Mouse (Mus musculus) intestine, embryonic 14.5 days (tissue): Measurements from ENCODE around the gene Agbl4. TPM values are rescaled to one million over a fixed set of nuclear protein-coding genes. Genes with fewer than 3 reads are reported as not detected.
"Not testable (repeated sequence)": the region's sequence is repeated elsewhere in the genome, so short reads cannot be mapped to it uniquely, and the experiment has no call there.

Experiments
- ATAC-seq: fragments of 200-750 bp; cut with Nextera tagmentation; replicated peaks from 2 replicates; pipeline ENCODE4 v1.8.0; 2017; ENCODE audit warnings: low read depth, moderate number of reproducible peaks, moderate TSS enrichment, moderate library complexity; ENCODE audit not compliant: low FRiP score, low TSS enrichment
- DNase-seq: peaks from one replicate; pipeline ENCODE4 v3.0.0-alpha.2; 2018; ENCODE audit warnings: low spot score
- H3K27ac ChIP-seq: fragments of 300-500 bp; sonication (generic); 2 replicates; pipeline ENCODE4 v1.5.1; 2014; ENCODE audit warnings: low read depth, mild to moderate bottlenecking, control low read depth
- H3K27me3 ChIP-seq: fragments of 300-500 bp; sonication (generic); replicated peaks from 2 replicates; pipeline ENCODE4 v1.6.1; 2014; ENCODE audit warnings: low read length, control low read depth; ENCODE audit not compliant: control insufficient read depth, insufficient read depth
- H3K36me3 ChIP-seq: fragments of 300-500 bp; sonication (generic); 2 replicates; pipeline ENCODE4 v1.6.1; 2014; ENCODE audit warnings: low read length, control low read depth; ENCODE audit not compliant: control insufficient read depth, insufficient read depth
- H3K4me1 ChIP-seq: fragments of 300-500 bp; sonication (generic); replicated peaks from 2 replicates; pipeline ENCODE4 v1.6.1; 2014; ENCODE audit warnings: low read length, control low read depth, mixed read lengths; ENCODE audit not compliant: control insufficient read depth, insufficient read depth
- H3K4me2 ChIP-seq: fragments of 300-500 bp; sonication (generic); 2 replicates; pipeline ENCODE4 v1.6.1; 2014; ENCODE audit warnings: low read length
- H3K4me3 ChIP-seq: fragments of 300-500 bp; sonication (generic); 2 replicates; pipeline ENCODE4 v1.5.1; 2014; ENCODE audit warnings: low read depth, low read length, control low read depth, mixed read lengths
- H3K9ac ChIP-seq: fragments of 300-500 bp; sonication (generic); 2 replicates; pipeline ENCODE4 v1.6.1; 2014; ENCODE audit warnings: mild to moderate bottlenecking, low read length
- H3K9me3 ChIP-seq: fragments of 300-500 bp; sonication (generic); 2 replicates; pipeline ENCODE4 v1.6.1; 2016; ENCODE audit warnings: low read length, control low read depth; ENCODE audit not compliant: control insufficient read depth
- WGBS: fragments of 180-500 bp; shearing (Covaris S2); extraction: QIAGEN DNeasy Blood & Tissue Kit; methylation state at CpG from one replicate; pipeline ENCODE4 v1.1.7; 2014; 5-methylcytosine and 5-hydroxymethylcytosine counted together
- polyA plus RNA-seq: library from polyadenylated mRNA; unstranded; fragments of >200 nt; fragmentation: Nextera tagmentation; extraction: Ambion mirVana; gene quantifications from 2 replicates; pipeline ENCODE4 v1.2.1, GENCODE M21; 2014

Gene Agbl4
- polyA plus RNA-seq, 1 experiment from 2014 or later: 0.39 TPM

GRCm38 (mm10) chr4:111147748-111148147, 750.3 kb downstream of the Agbl4 start:
- ATAC-seq: no peak
- Histone ChIP-seq H3K4me3 (no peak overlapping the region), H3K9me3 (no peaks in the 10 kb centered on the region), H3K9ac (no peak overlapping the region), H3K27ac (no peak overlapping the region), H3K4me1 (no peaks in the 10 kb centered on the region), H3K36me3 (no peaks in the 10 kb centered on the region), H3K27me3 (no peaks in the 10 kb centered on the region), H3K4me2 (no peak overlapping the region)
- 91% methylated on average over 1 of the region's 1 CpGs for WGBS
- DNase-seq: no peak

DNA sequence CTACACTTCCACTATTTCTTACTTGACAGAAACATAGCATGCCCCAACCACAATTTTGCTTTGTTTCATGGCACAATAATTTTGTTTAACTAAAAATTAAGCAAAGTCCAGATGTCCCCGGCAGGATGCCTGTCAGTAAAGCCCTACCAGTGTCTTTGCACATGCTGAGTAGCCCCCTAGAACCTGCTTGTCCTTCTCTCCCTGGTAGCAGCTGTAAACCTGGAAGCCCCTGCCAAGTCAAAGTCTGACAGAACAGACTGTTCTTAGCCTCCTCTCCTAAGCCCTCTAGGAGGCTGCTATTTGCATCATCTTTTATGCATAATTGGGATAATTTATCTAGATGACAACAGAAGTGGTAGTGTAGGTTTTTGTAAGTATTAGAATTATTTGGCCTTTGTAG, 758.4 kb downstream of the Agbl4 start:
- 64% methylated on average over 1 of the region's 1 CpGs for WGBS
- no peak for ATAC-seq
- H3K4me3 ChIP-seq: no peak overlapping the region

DNA sequence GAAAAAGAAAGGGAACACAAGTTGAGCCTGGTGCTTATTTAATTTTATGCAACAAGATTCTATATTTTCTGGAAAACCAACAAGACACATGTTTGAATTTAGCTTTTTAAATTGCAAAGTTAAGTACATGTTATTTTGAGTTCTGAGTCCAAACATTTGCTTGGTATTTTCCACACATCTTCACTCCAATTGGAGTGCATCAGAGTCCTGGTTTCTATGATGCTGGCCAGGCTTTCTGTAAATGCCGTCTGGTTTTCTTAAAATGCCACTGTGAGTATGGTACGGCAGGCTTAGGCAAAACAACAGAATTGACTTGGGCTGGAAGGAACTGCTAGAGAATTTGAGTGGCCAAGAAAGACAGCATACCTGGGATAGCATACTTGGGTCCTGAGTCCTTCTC, 784.0 kb downstream of the Agbl4 start:
- Histone ChIP-seq H3K27ac (no peak overlapping the region), H3K9ac (no peak overlapping the region), H3K4me1 (no peaks in the 10 kb centered on the region), H3K9me3 (no peaks in the 10 kb centered on the region), H3K36me3 (no peaks in the 10 kb centered on the region), H3K27me3 (no peaks in the 10 kb centered on the region), H3K4me3 (no peak overlapping the region), H3K4me2 (no peak overlapping the region)
- ATAC-seq (no peak), DNase-seq (no peak)
- 54% methylated on average over 2 of the region's 2 CpGs for WGBS

More for the DNA sequence above, 758.4 kb downstream of the Agbl4 start:
- Histone ChIP-seq H3K27ac (no peak overlapping the region), H3K27me3 (no peaks in the 10 kb centered on the region), H3K4me2 (no peak overlapping the region), H3K36me3 (no peaks in the 10 kb centered on the region), H3K9me3 (no peaks in the 10 kb centered on the region), H3K4me1 (no peaks in the 10 kb centered on the region), H3K9ac (no peak overlapping the region)
- no peak for DNase-seq

- ATAC-seq: 0 out of 2 replicates have a peak, but pooled peaks have one; percentile 47
- H3K9ac ChIP-seq: no peak overlapping the region
- H3K4me3 ChIP-seq: no peak overlapping the region
- no peak for DNase-seq
- peaks cover 8% of the 10 kb centered on the region; the same call in 1 of the 2 replicates for H3K4me1 ChIP-seq
- no peaks in the 10 kb centered on the region for H3K27me3 ChIP-seq
- no peak overlapping the region for H3K4me2 ChIP-seq
- H3K9me3 ChIP-seq: no peaks in the 10 kb centered on the region
- no peaks in the 10 kb centered on the region for H3K36me3 ChIP-seq
- H3K27ac ChIP-seq: no peak overlapping the region
- 0% methylated on average over 2 of the region's 2 CpGs for WGBS
These were observed 802.6 kb downstream of the Agbl4 start for GRCm38 (mm10) chr4:111200100-111200499.

DNA sequence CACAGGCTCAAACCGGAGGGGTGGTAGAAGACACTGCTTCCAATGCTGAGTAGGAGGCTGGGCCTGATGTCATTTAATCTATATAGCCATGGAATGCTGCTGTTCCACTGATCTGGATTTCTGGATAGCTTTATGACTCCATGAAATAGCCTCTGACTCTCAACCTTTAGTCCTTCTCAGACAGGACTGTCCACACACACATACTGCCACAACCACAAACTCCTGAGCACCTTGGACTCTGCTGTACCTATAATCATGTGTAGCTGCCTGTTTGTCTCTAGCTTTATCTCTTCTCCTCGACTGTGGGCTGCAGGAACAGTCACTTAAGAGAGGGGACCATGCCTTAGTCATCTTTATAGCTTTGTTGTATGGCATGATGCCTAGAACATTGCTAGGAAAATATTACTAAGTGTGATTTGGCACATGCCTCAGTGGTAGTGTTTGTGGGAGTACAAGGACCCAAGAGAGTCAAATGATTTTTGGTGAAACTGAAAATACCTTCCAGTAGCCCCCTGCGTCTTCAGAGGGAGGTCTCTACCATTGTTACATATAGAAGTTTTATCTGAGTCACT, 817.8 kb downstream of the Agbl4 start:
- H3K27me3 ChIP-seq: no peaks in the 10 kb centered on the region
- 72% methylated on average over 3 of the region's 3 CpGs for WGBS
- no peaks in the 10 kb centered on the region for H3K36me3 ChIP-seq
- DNase-seq (no peak), ATAC-seq (no peak)
- no peak overlapping the region for H3K4me3 ChIP-seq
- no peaks in the 10 kb centered on the region for H3K9me3 ChIP-seq
- H3K4me2 ChIP-seq: no peak overlapping the region
- no peak overlapping the region for H3K9ac ChIP-seq
- no peaks in the 10 kb centered on the region for H3K4me1 ChIP-seq
- no peak overlapping the region for H3K27ac ChIP-seq

- H3K9me3 ChIP-seq, H3K4me3 ChIP-seq, H3K4me1 ChIP-seq, H3K36me3 ChIP-seq, DNase-seq, H3K9ac ChIP-seq, H3K27ac ChIP-seq, H3K4me2 ChIP-seq, ATAC-seq, H3K27me3 ChIP-seq: not testable (repeated sequence)
- no CpG with 5 or more reads among the region's 1 CpGs for WGBS
These were observed 821.6 kb downstream of the Agbl4 start for GRCm38 (mm10) chr4:111219030-111219429.

DNA sequence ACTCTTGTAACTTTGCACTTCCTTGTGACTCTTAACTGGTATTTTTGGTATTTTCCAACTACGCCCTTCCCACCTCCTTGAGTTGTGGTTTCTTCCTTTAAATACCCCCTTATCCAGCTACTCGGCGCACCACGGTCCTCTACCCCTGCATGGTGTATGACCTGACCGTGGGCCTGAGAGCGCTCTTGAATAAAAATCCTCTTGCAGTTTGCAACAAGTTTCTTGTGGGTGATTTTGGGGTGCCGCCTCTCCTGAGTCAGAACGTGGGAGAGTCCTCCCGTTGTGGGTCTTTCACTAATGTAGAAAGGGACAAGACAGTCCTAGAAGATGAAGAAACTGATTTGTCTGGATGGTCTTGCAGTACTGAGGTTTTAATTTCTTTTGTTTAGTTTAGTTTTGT, 822.1 kb downstream of the Agbl4 start:
- ATAC-seq, H3K36me3 ChIP-seq, H3K27ac ChIP-seq, H3K4me3 ChIP-seq, DNase-seq, H3K4me1 ChIP-seq, H3K9ac ChIP-seq, H3K27me3 ChIP-seq, H3K9me3 ChIP-seq, H3K4me2 ChIP-seq: not testable (repeated sequence)
- WGBS: 94% methylated on average over 9 of the region's 9 CpGs

DNA sequence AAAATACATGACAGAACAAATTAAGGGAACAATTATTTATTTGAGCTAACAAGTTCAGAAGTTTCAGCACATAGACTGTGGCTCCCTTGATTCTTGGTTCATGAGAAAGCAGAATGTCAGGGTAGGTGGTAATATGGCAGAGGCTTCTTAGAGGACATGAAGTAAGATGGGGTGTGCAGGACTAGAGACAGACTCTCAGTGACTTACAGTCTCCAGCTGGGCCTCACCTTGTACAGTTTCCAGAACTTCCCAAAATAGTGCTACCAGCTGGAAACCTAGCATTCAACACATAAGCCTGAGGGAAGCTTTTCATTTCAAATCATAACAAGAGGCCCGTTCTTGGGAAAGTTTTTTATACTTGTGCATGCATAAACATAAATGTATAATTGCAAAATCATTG, 836.4 kb downstream of the Agbl4 start:
- no peak overlapping the region for H3K9ac ChIP-seq
- 64% methylated on average over 1 of the region's 1 CpGs for WGBS
- ATAC-seq: no peak
- no peaks in the 10 kb centered on the region for H3K36me3 ChIP-seq
- H3K4me1 ChIP-seq: no peaks in the 10 kb centered on the region
- no peak overlapping the region for H3K27ac ChIP-seq
- H3K9me3 ChIP-seq: no peaks in the 10 kb centered on the region
- no peaks in the 10 kb centered on the region for H3K27me3 ChIP-seq
- no peak for DNase-seq
- H3K4me3 ChIP-seq: no peak overlapping the region
- H3K4me2 ChIP-seq: no peak overlapping the region

DNA sequence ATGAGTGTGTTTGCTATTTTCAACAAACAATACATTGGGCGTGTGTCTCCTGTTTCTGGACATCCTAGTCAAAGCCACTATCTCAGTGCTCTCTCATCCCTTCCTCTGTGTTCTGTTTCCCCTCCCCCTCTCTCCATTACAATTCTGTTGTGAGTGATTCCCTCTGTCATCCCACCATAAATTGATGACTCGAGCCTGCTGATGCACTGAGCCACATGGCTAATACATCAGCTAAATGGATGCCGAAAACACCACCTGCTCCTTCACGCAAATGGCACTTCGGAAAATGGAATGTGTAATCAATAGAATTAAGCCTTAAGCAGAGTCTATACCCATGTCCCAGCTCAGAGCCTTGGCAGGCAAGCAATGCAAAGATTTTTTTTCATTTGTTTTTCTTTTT, 854.5 kb downstream of the Agbl4 start:
- Histone ChIP-seq H3K27me3 (no peaks in the 10 kb centered on the region), H3K4me2 (no peak overlapping the region), H3K4me3 (no peak overlapping the region), H3K9me3 (no peaks in the 10 kb centered on the region), H3K4me1 (no peaks in the 10 kb centered on the region), H3K27ac (no peak overlapping the region), H3K9ac (no peak overlapping the region), H3K36me3 (no peaks in the 10 kb centered on the region)
- ATAC-seq: no peak
- 68% methylated on average over 5 of the region's 5 CpGs for WGBS
- DNase-seq: no peak
